Mouse (Mus musculus) hindbrain, embryonic 10.5 days (tissue): ENCODE measurements around the gene 1700001C02Rik. TPM values are rescaled to one million over a fixed set of nuclear protein-coding genes. Genes with fewer than 3 reads are reported as not detected.

Source experiments
- polyA plus RNA-seq: library from polyadenylated mRNA; unstranded; fragments of >200 nt; fragmentation: Nextera tagmentation; extraction: Ambion mirVana; gene quantifications from 2 replicates; pipeline ENCODE4 v1.2.1, GENCODE M21; 2016

Gene 1700001C02Rik
- polyA plus RNA-seq, 1 experiment from 2014 or later, result 1.4 TPM

Other genes starting within 250 kb of the 1700001C02Rik start
- 17.3 and 17.9 TPM in 2 replicates for gene Selenoi, start 233.5 kb upstream of the 1700001C02Rik start, polyA plus RNA-seq
- 0.85 and 2.0 TPM in 2 replicates for gene Drc1, start 184.7 kb upstream of the 1700001C02Rik start, polyA plus RNA-seq
- 0.04 and 0.17 TPM in 2 replicates for gene Otof, start 4.1 kb upstream of the 1700001C02Rik start, polyA plus RNA-seq
- gene Cib4, start 79.8 kb downstream of the 1700001C02Rik start, polyA plus RNA-seq, result not detected in 2 replicates
- gene Kcnk3, start 122.1 kb downstream of the 1700001C02Rik start, polyA plus RNA-seq, result 0.12 and 0.52 TPM in 2 replicates
- gene Slc35f6, start 181.9 kb downstream of the 1700001C02Rik start, polyA plus RNA-seq, result 25.5 and 28.9 TPM in 2 replicates
- 409 and 440 TPM in 2 replicates for gene Cenpa, start 200.7 kb downstream of the 1700001C02Rik start, polyA plus RNA-seq
- gene Dpysl5, start 245.5 kb downstream of the 1700001C02Rik start, polyA plus RNA-seq, result 87.4 and 151 TPM in 2 replicates